Mouse (Mus musculus) embryonic facial prominence, embryonic 12.5 days (tissue): Measurements from ENCODE around the gene Kpna4. TPM values are rescaled to one million over a fixed set of nuclear protein-coding genes. Genes with fewer than 3 reads are reported as not detected.
A peak's percentile ranks its signal among the peaks of the same experiment; 100 is the strongest.

Experiments
- ATAC-seq: fragments of 200-750 bp; cut with Nextera tagmentation; 2 replicates; pipeline ENCODE4 v1.8.0; 2017; ENCODE audit not compliant: insufficient number of reproducible peaks, insufficient read depth, low FRiP score, low TSS enrichment
- H3K27ac ChIP-seq: fragments of 300-500 bp; sonication (generic); 2 replicates; pipeline ENCODE4 v1.5.1; 2016; ENCODE audit warnings: mild to moderate bottlenecking
- H3K27me3 ChIP-seq: fragments of 300-500 bp; sonication (generic); 2 replicates; pipeline ENCODE4 v1.6.1; 2016; ENCODE audit warnings: mild to moderate bottlenecking, moderate library complexity
- H3K36me3 ChIP-seq: fragments of 300-500 bp; sonication (generic); 2 replicates; pipeline ENCODE4 v1.6.1; 2016; ENCODE audit warnings: mild to moderate bottlenecking
- H3K4me1 ChIP-seq: fragments of 300-500 bp; sonication (generic); 2 replicates; pipeline ENCODE4 v1.6.1; 2016
- H3K4me2 ChIP-seq: fragments of 300-500 bp; sonication (generic); replicated peaks from 2 replicates; pipeline ENCODE4 v1.6.1; 2016; ENCODE audit warnings: mild to moderate bottlenecking, moderate library complexity
- H3K4me3 ChIP-seq: fragments of 300-500 bp; sonication (generic); 2 replicates; pipeline ENCODE4 v1.5.1; 2016; ENCODE audit warnings: mild to moderate bottlenecking
- H3K9ac ChIP-seq: fragments of 300-500 bp; sonication (generic); 2 replicates; pipeline ENCODE4 v1.6.1; 2016; ENCODE audit warnings: mild to moderate bottlenecking, moderate library complexity
- H3K9me3 ChIP-seq: fragments of 300-500 bp; sonication (generic); 2 replicates; pipeline ENCODE4 v1.6.1; 2016; ENCODE audit warnings: mild to moderate bottlenecking, moderate library complexity
- WGBS: fragments of 180-500 bp; shearing (Covaris S2); methylation state at CpG from one replicate; pipeline ENCODE4 v1.1.7; 2016; 5-methylcytosine and 5-hydroxymethylcytosine counted together
- polyA plus RNA-seq: library from polyadenylated mRNA; unstranded; fragments of >200 nt; fragmentation: Nextera tagmentation; extraction: Ambion mirVana; gene quantifications from 2 replicates; pipeline ENCODE4 v1.2.1, GENCODE M21; 2016

Gene Kpna4
- polyA plus RNA-seq, 1 experiment from 2014 or later: 47.9 TPM

DNA sequence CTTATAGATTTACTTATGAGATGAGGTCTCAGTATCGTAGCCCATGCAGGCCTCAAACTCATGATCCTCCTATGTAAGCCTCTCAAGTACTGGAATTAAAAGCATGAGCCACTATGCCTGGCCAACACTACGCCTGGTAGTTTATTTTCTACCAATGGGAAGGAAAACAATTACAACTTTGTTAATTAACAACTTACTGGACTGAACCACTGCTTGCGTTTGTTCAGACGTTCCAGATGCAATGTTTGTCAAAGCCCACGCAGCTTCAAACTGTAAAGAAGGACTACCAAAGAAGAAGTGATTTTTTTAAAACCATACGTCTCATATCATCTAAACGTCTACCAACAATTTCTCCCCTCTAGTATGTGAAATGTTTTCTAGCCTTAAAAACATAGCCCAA is 32.5 kb downstream of the Kpna4 start:
- 94% methylated on average over 7 of the region's 7 CpGs for WGBS

DNA sequence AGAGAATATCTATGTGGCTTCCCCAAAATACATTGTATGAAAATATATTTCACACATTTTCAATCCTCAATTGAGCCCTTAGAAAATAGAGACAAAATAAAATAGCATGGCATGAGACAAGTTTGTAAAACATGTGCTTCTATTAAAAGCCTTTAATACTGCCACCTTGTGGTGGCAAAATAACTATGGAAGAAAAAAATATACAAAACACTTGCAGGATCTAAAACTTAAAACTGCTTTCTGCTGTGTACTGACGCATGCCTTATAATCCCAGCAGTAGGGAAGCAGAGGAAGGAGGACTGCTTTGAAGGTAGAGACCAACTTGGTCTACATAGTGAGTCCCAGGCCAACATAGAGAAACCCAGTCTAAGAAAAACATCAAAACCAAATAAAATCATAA is 62.9 kb downstream of the Kpna4 start:
- no peak for ATAC-seq
- H3K4me1 ChIP-seq: no peaks in the 10 kb centered on the region
- no peak overlapping the region for H3K9ac ChIP-seq
- no peaks in the 10 kb centered on the region for H3K27me3 ChIP-seq
- no peaks in the 10 kb centered on the region for H3K36me3 ChIP-seq
- H3K4me2 ChIP-seq: no peak overlapping the region
- H3K4me3 ChIP-seq: no peak overlapping the region
- WGBS: 55% methylated on average over 1 of the region's 1 CpGs
- no peak overlapping the region for H3K27ac ChIP-seq
- no peaks in the 10 kb centered on the region for H3K9me3 ChIP-seq

More for the DNA sequence above, 32.5 kb downstream of the Kpna4 start:
- no peak overlapping the region for H3K27ac ChIP-seq
- no peak overlapping the region for H3K4me2 ChIP-seq
- H3K9ac ChIP-seq: no peak overlapping the region
- no peak for ATAC-seq
- H3K4me1 ChIP-seq: no peaks in the 10 kb centered on the region
- peaks cover 36% of the 10 kb centered on the region for H3K36me3 ChIP-seq
- H3K27me3 ChIP-seq: no peaks in the 10 kb centered on the region
- H3K9me3 ChIP-seq: no peaks in the 10 kb centered on the region
- no peak overlapping the region for H3K4me3 ChIP-seq

DNA sequence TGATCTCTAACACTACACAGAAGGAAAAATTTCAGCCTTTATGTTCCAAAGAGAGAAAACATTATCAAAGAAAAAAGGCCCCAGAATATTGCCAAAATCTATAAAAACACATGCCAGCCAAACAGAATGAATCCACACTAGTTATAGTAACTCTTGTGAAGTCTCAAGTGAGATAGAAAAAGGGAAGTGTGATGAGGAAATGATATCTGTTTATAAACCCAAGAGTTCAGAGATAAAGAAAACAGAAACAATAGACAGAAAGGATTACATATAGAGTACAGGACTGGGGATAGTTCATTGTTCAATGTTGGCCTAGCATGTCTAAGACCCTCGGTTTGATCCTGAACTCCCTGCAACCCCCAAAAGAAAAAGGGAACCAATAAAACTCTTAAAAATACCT is 64.1 kb downstream of the Kpna4 start:
- Histone ChIP-seq H3K9me3 (no peaks in the 10 kb centered on the region), H3K4me3 (no peak overlapping the region), H3K4me1 (no peaks in the 10 kb centered on the region), H3K36me3 (no peaks in the 10 kb centered on the region), H3K4me2 (no peak overlapping the region), H3K27ac (no peak overlapping the region), H3K27me3 (no peaks in the 10 kb centered on the region), H3K9ac (no peak overlapping the region)
- no peak for ATAC-seq
- WGBS: 100% methylated on average over 1 of the region's 1 CpGs

DNA sequence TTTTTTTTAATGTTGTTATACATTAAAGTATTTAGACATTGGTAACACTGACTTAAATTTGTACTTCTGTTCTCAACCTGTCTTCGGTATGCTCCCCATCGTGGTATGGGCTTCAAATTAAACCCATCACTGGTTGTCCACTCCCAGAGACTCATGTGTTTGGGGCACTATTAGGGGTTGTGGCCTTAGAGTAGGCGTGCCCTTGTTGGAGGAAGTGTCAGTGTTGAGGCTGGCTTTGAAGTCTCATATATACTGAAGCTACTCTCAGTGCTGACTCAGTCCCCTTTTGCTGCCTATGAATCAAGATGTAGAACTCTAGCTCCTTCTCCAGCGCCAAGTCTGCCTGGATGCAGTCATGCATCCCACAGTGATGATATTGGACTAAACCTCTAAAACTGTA is 66.2 kb downstream of the Kpna4 start:
- Histone ChIP-seq H3K4me1 (no peaks in the 10 kb centered on the region), H3K9ac (no peak overlapping the region), H3K4me3 (no peak overlapping the region), H3K36me3 (no peaks in the 10 kb centered on the region), H3K9me3 (no peaks in the 10 kb centered on the region), H3K4me2 (no peak overlapping the region), H3K27me3 (no peaks in the 10 kb centered on the region), H3K27ac (no peak overlapping the region)
- 93% methylated on average over 4 of the region's 4 CpGs for WGBS
- ATAC-seq: no peak

DNA sequence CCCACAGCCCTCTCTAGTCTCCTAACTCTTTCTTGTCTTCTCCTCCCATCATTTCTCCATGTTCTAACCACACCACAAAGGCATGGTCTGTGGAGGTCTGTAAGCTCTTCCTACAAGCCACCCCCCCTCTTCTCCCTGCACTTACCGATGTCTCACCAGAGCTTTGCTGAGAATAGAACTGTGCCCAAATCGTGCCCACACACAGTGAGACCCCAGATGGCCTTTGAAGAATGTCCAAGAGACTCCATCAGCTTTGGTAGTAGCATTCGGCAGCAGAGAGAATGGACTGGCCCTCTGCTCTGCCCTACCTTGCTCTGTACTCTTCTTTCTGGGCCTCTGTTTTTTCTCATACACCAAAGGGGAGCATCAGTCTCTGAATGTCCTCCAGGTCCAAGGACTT is 71.0 kb downstream of the Kpna4 start:
- H3K27me3 ChIP-seq: no peaks in the 10 kb centered on the region
- ATAC-seq: no peak

DNA sequence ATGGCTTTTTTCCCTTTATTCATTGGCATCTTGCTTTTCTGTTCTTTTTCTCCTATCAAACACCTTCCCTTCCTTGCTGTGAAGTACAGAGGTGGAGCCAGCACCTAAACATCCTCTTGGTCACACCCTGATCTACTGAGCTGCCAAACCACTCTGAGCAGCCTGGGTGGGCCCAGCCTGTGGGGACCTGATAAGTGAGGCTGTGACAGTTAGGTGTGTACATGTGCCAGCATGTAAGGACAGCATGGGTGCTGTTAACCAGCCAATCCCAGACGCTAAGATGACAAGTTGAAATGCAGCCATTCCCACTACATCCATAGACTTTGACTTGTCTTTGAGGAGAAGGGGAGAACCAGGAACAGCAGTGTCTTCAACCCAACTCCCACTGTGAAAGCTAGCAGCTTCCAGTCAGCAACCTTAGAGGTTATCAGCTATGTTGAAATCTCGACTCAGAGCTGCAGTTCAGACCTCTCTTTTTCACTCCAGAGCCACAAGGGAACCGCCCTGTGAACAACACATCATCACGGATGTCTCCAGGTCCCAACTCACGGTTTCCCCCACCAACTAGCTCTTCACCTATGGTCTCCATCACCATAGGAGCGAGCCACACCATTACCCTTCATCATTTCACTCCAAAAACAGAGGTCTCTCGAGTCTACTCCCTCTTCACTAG is 72.0 kb downstream of the Kpna4 start:
- Histone ChIP-seq H3K27ac (no peak overlapping the region), H3K27me3 (no peaks in the 10 kb centered on the region), H3K4me1 (no peaks in the 10 kb centered on the region), H3K4me2 (no peak overlapping the region), H3K9me3 (no peaks in the 10 kb centered on the region), H3K36me3 (no peaks in the 10 kb centered on the region), H3K4me3 (no peak overlapping the region), H3K9ac (no peak overlapping the region)
- ATAC-seq: 0 out of 2 replicates have a peak, but pooled peaks have one; percentile 67
- WGBS: 80% methylated on average over 7 of the region's 7 CpGs

More for the DNA sequence above, 71.0 kb downstream of the Kpna4 start:
- Histone ChIP-seq H3K9me3 (no peaks in the 10 kb centered on the region), H3K4me1 (no peaks in the 10 kb centered on the region), H3K36me3 (no peaks in the 10 kb centered on the region), H3K4me3 (no peak overlapping the region), H3K27ac (no peak overlapping the region), H3K4me2 (no peak overlapping the region), H3K9ac (no peak overlapping the region)
- WGBS: 88% methylated on average over 3 of the region's 3 CpGs

DNA sequence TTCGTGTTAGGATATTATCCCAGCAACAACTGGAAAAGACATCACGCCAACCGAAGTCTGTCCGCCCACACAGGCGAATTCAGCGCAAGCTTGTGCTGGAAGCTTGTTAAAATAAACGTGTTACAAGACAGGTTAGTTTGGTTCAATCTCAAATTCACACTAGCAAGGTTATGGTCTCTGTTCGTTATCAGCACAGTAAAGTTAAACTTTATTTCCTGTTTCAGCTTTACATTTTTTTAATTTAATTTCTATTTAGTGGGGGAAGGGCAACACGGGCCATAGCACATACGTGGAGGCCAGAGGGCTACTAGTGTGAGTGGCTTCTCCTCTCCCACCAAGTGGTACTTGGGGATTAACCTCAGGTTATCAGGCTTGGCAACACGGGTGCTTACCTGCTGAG is 75.0 kb downstream of the Kpna4 start:
- H3K27me3 ChIP-seq: no peaks in the 10 kb centered on the region
- H3K4me2 ChIP-seq: no peak overlapping the region
- 86% methylated on average over 11 of the region's 11 CpGs for WGBS
- no peak overlapping the region for H3K4me3 ChIP-seq
- no peak for ATAC-seq
- no peaks in the 10 kb centered on the region for H3K36me3 ChIP-seq
- no peaks in the 10 kb centered on the region for H3K4me1 ChIP-seq
- H3K9me3 ChIP-seq: no peaks in the 10 kb centered on the region
- no peak overlapping the region for H3K27ac ChIP-seq
- no peak overlapping the region for H3K9ac ChIP-seq

DNA sequence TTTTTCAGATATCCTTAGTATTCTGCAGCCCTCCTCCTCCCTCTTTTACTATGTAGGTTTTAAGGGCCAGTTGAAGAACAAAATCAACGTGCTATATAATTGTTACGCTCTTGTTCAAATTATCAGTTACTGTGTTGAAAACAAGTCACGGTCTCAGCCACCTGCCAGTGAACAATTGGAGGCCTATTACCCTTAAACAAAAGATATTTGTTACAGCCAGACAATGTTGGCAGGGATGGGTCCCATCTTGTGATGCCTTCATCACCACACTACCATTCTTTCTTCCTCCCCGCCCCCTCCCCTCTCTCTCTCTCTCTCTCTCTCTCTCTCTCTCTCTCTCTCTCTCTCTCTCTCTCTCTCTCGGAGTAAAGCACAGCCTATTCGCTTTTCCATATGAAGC is 77.9 kb downstream of the Kpna4 start:
- H3K9ac ChIP-seq: no peak overlapping the region
- no peak overlapping the region for H3K4me2 ChIP-seq
- H3K9me3 ChIP-seq: no peaks in the 10 kb centered on the region
- H3K36me3 ChIP-seq: no peaks in the 10 kb centered on the region
- no peaks in the 10 kb centered on the region for H3K27me3 ChIP-seq
- no peak for ATAC-seq
- H3K4me1 ChIP-seq: peaks cover 4% of the 10 kb centered on the region; the same call in 1 of the 2 replicates
- 72% methylated on average over 6 of the region's 6 CpGs for WGBS
- H3K4me3 ChIP-seq: no peak overlapping the region
- no peak overlapping the region for H3K27ac ChIP-seq

DNA sequence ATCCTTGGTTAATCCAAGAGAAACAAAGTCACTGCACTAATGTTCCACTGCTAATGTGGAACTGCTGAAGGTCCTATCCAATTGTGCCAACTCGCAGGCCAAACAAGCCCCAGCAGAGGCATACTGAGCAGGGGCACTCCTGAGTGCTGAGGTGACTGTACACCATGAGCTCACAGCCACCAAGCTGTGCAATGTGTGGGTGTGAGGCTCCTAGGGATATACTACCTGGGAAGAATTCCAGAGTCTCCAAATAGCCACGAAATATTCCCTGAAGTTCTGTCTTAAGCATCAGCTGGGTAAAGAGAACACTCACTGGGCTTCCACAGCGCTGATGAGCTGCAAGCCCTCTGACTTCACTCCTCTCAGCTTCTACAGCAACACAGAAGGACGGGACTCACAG is 79.2 kb downstream of the Kpna4 start:
- WGBS: 82% methylated on average over 4 of the region's 4 CpGs
- Histone ChIP-seq H3K9me3 (no peaks in the 10 kb centered on the region), H3K4me1 (peaks cover 4% of the 10 kb centered on the region; the same call in 1 of the 2 replicates), H3K4me2 (no peak overlapping the region), H3K9ac (no peak overlapping the region), H3K36me3 (no peaks in the 10 kb centered on the region), H3K4me3 (no peak overlapping the region), H3K27ac (no peak overlapping the region), H3K27me3 (no peaks in the 10 kb centered on the region)
- no peak for ATAC-seq

DNA sequence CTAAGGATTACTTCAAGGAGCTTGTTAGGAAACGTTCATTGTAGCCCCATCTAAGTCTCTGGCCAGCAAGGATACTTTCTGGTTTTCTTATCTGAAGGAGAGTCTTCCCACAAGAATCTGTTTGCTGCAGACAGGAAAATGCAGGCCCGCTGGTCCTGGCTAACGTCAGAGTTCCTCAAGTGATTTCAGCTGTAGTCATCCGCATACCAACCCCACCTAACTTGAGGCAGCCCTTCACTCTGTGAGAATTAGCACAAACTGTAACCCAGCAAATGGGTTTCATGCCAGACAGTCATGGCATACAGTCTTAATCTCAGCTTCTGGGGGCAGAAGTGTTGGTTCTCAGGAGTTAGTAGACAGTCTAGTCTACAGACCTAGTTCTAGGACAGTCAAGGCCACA is 80.4 kb downstream of the Kpna4 start:
- no peak for ATAC-seq
- Histone ChIP-seq H3K4me2 (no peak overlapping the region), H3K4me3 (no peak overlapping the region), H3K9ac (no peak overlapping the region), H3K9me3 (no peaks in the 10 kb centered on the region), H3K4me1 (peaks cover 8% of the 10 kb centered on the region), H3K36me3 (no peaks in the 10 kb centered on the region), H3K27me3 (no peaks in the 10 kb centered on the region), H3K27ac (no peak overlapping the region)
- 49% methylated on average over 4 of the region's 4 CpGs for WGBS

DNA sequence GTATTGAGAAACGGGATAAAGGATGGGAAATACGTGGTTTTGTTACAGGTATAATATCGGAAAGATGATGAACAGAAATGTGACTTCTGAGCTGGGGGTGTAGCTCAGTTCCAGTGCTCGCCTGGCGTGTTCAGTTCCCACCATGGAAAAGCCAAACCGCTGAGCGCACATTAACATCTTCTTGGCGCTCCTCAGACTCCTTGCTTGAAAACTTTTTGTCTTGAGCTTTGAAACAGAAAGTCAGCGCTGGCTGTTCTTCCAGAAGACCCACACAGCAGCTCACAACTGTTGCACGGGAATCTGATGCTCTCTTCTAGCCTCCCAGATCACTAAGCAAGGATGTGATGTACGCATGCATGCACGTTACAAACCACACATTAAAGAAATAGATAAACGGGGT is 81.2 kb downstream of the Kpna4 start:
- Histone ChIP-seq H3K4me3 (peak overlapping the region; percentile 89), H3K36me3 (no peaks in the 10 kb centered on the region), H3K9me3 (no peaks in the 10 kb centered on the region), H3K27me3 (no peaks in the 10 kb centered on the region), H3K4me2 (peak overlapping the region; percentile 68), H3K27ac (0 out of 2 replicates have a peak overlapping the region, but pooled peaks have one; percentile 96), H3K4me1 (peaks cover 11% of the 10 kb centered on the region), H3K9ac (peak overlapping the region; percentile 96)
- no peak for ATAC-seq
- 22% methylated on average over 13 of the region's 13 CpGs for WGBS

DNA sequence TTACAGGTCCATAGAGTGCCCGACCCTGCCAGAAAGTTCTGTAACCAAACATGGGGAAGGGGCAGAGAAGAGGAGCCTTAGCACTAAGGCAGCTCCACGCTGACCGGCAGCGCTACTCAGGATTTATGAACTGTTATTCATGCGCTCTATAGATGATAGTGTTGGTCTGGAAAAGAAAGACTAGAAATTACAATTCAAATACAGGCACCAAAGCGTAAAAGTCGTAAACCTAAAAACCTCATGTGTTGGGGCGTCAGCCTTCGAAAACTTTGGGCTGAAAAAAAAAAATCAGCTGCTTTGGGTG is 81.6 kb downstream of the Kpna4 start:
- Histone ChIP-seq H3K9ac (peak overlapping the region; percentile 96), H3K4me1 (peaks cover 11% of the 10 kb centered on the region), H3K4me2 (peak overlapping the region; percentile 68), H3K27me3 (no peaks in the 10 kb centered on the region), H3K9me3 (no peaks in the 10 kb centered on the region), H3K36me3 (peaks cover under 1% of the 10 kb centered on the region; the same call in 1 of the 2 replicates), H3K4me3 (peak overlapping the region; percentile 89), H3K27ac (peak overlapping the region; percentile 96)
- 5% methylated on average over 9 of the region's 9 CpGs for WGBS
- ATAC-seq: no peak
